8 mouse cellular contexts compared by ENCODE assay signal in the genomic region with DNA sequence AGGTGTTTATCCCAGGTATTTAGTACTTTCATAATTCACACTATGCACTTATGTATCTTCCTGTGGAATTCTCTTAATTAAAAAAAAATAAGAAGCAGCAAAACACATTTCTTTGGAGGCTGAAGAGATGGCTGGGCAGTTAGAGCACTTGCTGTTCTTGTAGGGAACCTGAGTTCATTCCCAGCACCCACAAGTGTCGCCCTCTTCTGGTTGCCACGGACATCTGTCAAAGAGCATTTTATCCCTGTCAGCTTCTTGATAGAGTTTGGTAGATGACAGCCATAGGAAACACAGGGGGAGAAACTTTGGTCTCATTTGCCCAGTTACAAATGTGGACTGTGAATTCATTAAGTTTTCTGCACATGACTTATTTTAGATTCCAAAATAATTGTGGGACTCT. TPM values are rescaled to one million over a fixed set of nuclear protein-coding genes. Genes with fewer than 3 reads are reported as not detected.
DNase-seq lines count a peak whose midpoint lies in the region.

No protein-coding gene starts in this region.

- intact Hi-C loops in left cerebral cortex, postnatal 14 days (cut with DNase I), result no loop called here

- peak; percentile 3 to 7 for DNase-seq in adrenal gland, postnatal 36 days
- no peak for DNase-seq in adrenal gland, adult 18-20 months (ENCODE audit: low spot score in 2 of 2)
- DNase-seq in retina, postnatal 1 day, result peak; percentile 16
- DNase-seq in retina, embryonic 14.5 days (ENCODE audit: low spot score), result no peak
- peak; percentile 29 for DNase-seq in induced T-regulatory cell, adult 2 months (ENCODE audit: low read depth)
- peak; percentile 3 for DNase-seq in thymus, postnatal 25 days
- DNase-seq in neural tube, embryonic 10.5 days (ENCODE audit: extremely low spot score, low spot score), result no peak
- DNase-seq in left cerebral cortex, postnatal 14 days (ENCODE audit: low spot score in 2 of 2), result no peak

RNA-seq across cellular contexts. Expression of a gene that starts 25.5 kb away (rescaled TPM):
- total RNA-seq in adrenal gland, postnatal 36 days (2021), result 10 to 100 TPM; 25.1 to 36.7 TPM
- total RNA-seq in adrenal gland, adult 18-20 months (2021), result 10 to 100 TPM; 27.2 to 28.1 TPM
- 10 to 100 TPM; 30.7 TPM for total RNA-seq in left cerebral cortex, postnatal 14 days (2021)

Comparison
In these comparisons a context has a peak if more than half of its experiments do, and no peak if none do; other contexts are left out.
1. DNase-seq: peak in adrenal gland, postnatal 36 days (2 of 2), retina, postnatal 1 day (single experiment), induced T-regulatory cell, adult 2 months (single experiment) and thymus, postnatal 25 days (single experiment); none in adrenal gland, adult 18-20 months (0 of 2), retina, embryonic 14.5 days (single experiment), neural tube, embryonic 10.5 days (single experiment) and left cerebral cortex, postnatal 14 days (0 of 2).